Mouse (Mus musculus) neural tube, embryonic 15.5 days (tissue): ENCODE data around the gene Krt76. TPM values are rescaled to one million over a fixed set of nuclear protein-coding genes. Genes with fewer than 3 reads are reported as not detected.

Source experiments
- microRNA-seq: library from miRNA; unstranded; fragments of <30 nt; microRNA quantifications from one replicate; pipeline ENCODE4, GENCODE M21; 2017
- polyA plus RNA-seq: library from polyadenylated mRNA; unstranded; fragments of >200 nt; fragmentation: Nextera tagmentation; extraction: Ambion mirVana; gene quantifications from 2 replicates; pipeline ENCODE4 v1.2.1, GENCODE M21; 2015

The Krt76 gene
- polyA plus RNA-seq, 1 experiment from 2014 or later, result not detected

Small RNA genes within 50 kb of the gene (microRNA-seq; reads per million reads assigned to microRNA genes)
- gene Gm44356, result not detected

Other genes starting within 250 kb of the Krt76 start
- gene Gm5478, start 245.5 kb downstream of the Krt76 start, polyA plus RNA-seq, result not detected in 2 replicates
- gene Krt6b, start 212.6 kb downstream of the Krt76 start, polyA plus RNA-seq, result 0.09 TPM in 1 of 2 replicates, not detected in the other
- gene Krt6a, start 198.6 kb downstream of the Krt76 start, polyA plus RNA-seq, result 0.75 and 1.5 TPM in 2 replicates
- gene Krt5, start 180.0 kb downstream of the Krt76 start, polyA plus RNA-seq, result 0.79 and 37.7 TPM in 2 replicates
- 0.22 and 0.55 TPM in 2 replicates for gene Krt71, start 149.8 kb downstream of the Krt76 start, polyA plus RNA-seq
- gene Krt72, start 106.5 kb downstream of the Krt76 start, polyA plus RNA-seq, result 0.11 TPM in 1 of 2 replicates, not detected in the other
- gene Krt73, start 90.6 kb downstream of the Krt76 start, polyA plus RNA-seq, result 0.31 and 0.47 TPM in 2 replicates
- gene Krt2, start 74.8 kb downstream of the Krt76 start, polyA plus RNA-seq, result not detected in 2 replicates
- 11.9 and 16.9 TPM in 2 replicates for gene Krt1, start 42.1 kb downstream of the Krt76 start, polyA plus RNA-seq
- 0.29 and 0.54 TPM in 2 replicates for gene Krt77, start 23.2 kb downstream of the Krt76 start, polyA plus RNA-seq
- gene Krt4, start 31.8 kb upstream of the Krt76 start, polyA plus RNA-seq, result 2.8 and 3.4 TPM in 2 replicates
- 0.23 and 0.27 TPM in 2 replicates for gene Krt79, start 47.4 kb upstream of the Krt76 start, polyA plus RNA-seq
- gene Krt78, start 61.4 kb upstream of the Krt76 start, polyA plus RNA-seq, result 0.05 TPM in 2 replicates
- gene Krt8, start 111.6 kb upstream of the Krt76 start, polyA plus RNA-seq, result 2.2 and 297 TPM in 2 replicates
- 1.9 and 300 TPM in 2 replicates for gene Krt18, start 135.3 kb upstream of the Krt76 start, polyA plus RNA-seq
- gene Eif4b, start 180.9 kb upstream of the Krt76 start, polyA plus RNA-seq, result 72.6 and 87.1 TPM in 2 replicates
- gene Tns2, start 207.5 kb upstream of the Krt76 start, polyA plus RNA-seq, result 9.8 and 13.7 TPM in 2 replicates
- gene Spryd3, start 243.3 kb upstream of the Krt76 start, polyA plus RNA-seq, result 83.6 and 96.0 TPM in 2 replicates